Mouse (Mus musculus) G1E (cell line): Measurements from ENCODE around the gene Dock2. TPM values are rescaled to one million over a fixed set of nuclear protein-coding genes. Genes with fewer than 3 reads are reported as not detected.

ENCODE experiments used
- ATAC-seq: 2 replicates; pipeline ENCODE4 v1.8.0; 2016; ENCODE audit warnings: mild to moderate bottlenecking; ENCODE audit not compliant: insufficient number of reproducible peaks, poor library complexity, low FRiP score, severe bottlenecking; ENCODE audit errors: extremely low read depth
- DNase-seq: peaks from one replicate; pipeline ENCODE4 v3.0.0; 2012; ENCODE audit warnings: low spot score
- H3K27me3 ChIP-seq: 2 replicates; pipeline ENCODE4 v1.6.1; 2012; ENCODE audit warnings: mild to moderate bottlenecking, low read length, inconsistent platforms; ENCODE audit not compliant: insufficient read depth
- H3K36me3 ChIP-seq: replicated peaks from 2 replicates; pipeline ENCODE3; 2012; ENCODE audit warnings: mild to moderate bottlenecking, inconsistent platforms
- H3K4me1 ChIP-seq: 2 replicates; pipeline ENCODE4 v1.6.1; 2012; ENCODE audit warnings: low read depth, low read length, inconsistent platforms, mixed read lengths; ENCODE audit not compliant: insufficient read depth
- H3K4me3 ChIP-seq: 2 replicates; pipeline ENCODE4 v1.5.1; 2012; ENCODE audit warnings: low read depth, mild to moderate bottlenecking, inconsistent platforms, low read length, moderate library complexity, mixed read lengths
- H3K9me3 ChIP-seq: replicated peaks from 2 replicates; pipeline ENCODE4 v1.6.1; 2012; ENCODE audit warnings: inconsistent platforms
- CTCF ChIP-seq: IDR thresholded peaks from 2 replicates; pipeline ENCODE4 v1.5.1; 2012; ENCODE audit warnings: low read depth, low read length, inconsistent platforms, mixed read lengths
- GATA1 ChIP-seq: IDR thresholded peaks from 2 replicates; pipeline ENCODE4 v1.6.1; 2012; ENCODE audit warnings: borderline replicate concordance, low read length, inconsistent platforms, mixed read lengths
- GATA2 ChIP-seq: IDR thresholded peaks from 2 replicates; pipeline ENCODE4 v1.6.1; 2012; ENCODE audit warnings: low read depth, low read length, inconsistent platforms, borderline replicate concordance
- POLR2AphosphoS5 ChIP-seq: IDR thresholded peaks from 2 replicates; pipeline ENCODE4 v1.6.1; 2012; ENCODE audit warnings: low read depth, low read length, inconsistent platforms; ENCODE audit not compliant: insufficient replicate concordance
- TAL1 ChIP-seq: conservative IDR thresholded peaks from 2 replicates; pipeline ENCODE4 v1.6.1; 2012; ENCODE audit warnings: low read depth, low read length, inconsistent platforms, mixed read lengths
- polyA plus RNA-seq: library from polyadenylated mRNA; stranded (reverse); fragments of >175 nt; gene quantifications from 2 replicates; pipeline ENCODE4 v1.2.3, GENCODE M21; 2012
- total RNA-seq, 2 experiments: library from RNA; stranded (forward) in 1 of 2; stranded (reverse) in 1 of 2; fragments of 200-1000 nt in 1 of 2; fragments of >200 nt in 1 of 2; fragmentation: Nextera tagmentation in 1 of 2; gene quantifications; 2 replicates each; pipeline ENCODE4 v1.2.3; 2014 to 2017

Dock2 gene
- total and polyA plus RNA-seq, 3 experiments: 2.8 to 20.0 (median 4.7) TPM

GRCm38 (mm10) chr11:34778351-34778750, 5.3 kb downstream of the Dock2 start:
- H3K4me3 ChIP-seq: no peak overlapping the region
- TF ChIP-seq CTCF (no peak), GATA2 (no peak), GATA1 (no peak), TAL1 (no peak), POLR2AphosphoS5 (no peak)
- no peak for ATAC-seq
- H3K9me3 ChIP-seq: peaks cover 18% of the 10 kb centered on the region
- no peaks in the 10 kb centered on the region for H3K4me1 ChIP-seq
- H3K27me3 ChIP-seq: no peaks in the 10 kb centered on the region
- DNase-seq: no peak
- H3K36me3 ChIP-seq: no peaks in the 10 kb centered on the region

DNA sequence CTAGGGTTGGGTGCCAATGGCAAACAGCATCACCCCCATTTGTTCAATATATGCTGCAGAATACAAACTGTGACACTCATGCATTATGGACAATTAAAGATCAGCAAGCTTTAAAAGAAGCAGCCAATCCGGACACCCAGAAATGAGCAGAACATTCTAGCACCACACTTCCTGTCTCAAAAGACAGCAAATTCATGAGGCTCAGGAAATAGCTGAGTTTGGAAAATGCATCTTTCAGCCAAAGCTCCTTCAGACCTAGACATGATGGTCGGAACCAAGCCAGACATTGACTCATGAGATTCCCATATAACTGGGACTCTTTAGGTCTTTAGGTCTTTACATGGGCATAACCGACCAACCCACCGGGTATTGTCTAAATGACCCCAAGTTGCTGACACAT, 6.2 kb downstream of the Dock2 start:
- H3K4me3 ChIP-seq: no peak overlapping the region
- H3K36me3 ChIP-seq: no peaks in the 10 kb centered on the region
- no peaks in the 10 kb centered on the region for H3K27me3 ChIP-seq
- peaks cover 12% of the 10 kb centered on the region for H3K9me3 ChIP-seq
- no peak for ATAC-seq
- no peaks in the 10 kb centered on the region for H3K4me1 ChIP-seq
- DNase-seq: no peak
- TF ChIP-seq GATA2 (no peak), CTCF (no peak), TAL1 (no peak), GATA1 (no peak), POLR2AphosphoS5 (no peak)

GRCm38 (mm10) chr11:34776054-34776453, 7.6 kb downstream of the Dock2 start:
- TF ChIP-seq TAL1: no peak
- no peak for TF ChIP-seq GATA1
- no peak for TF ChIP-seq POLR2AphosphoS5
- TF ChIP-seq CTCF: no peak
- TF ChIP-seq GATA2: no peak

GRCm38 (mm10) chr11:34774636-34775035, 9.1 kb downstream of the Dock2 start:
- Histone ChIP-seq H3K4me1 (no peaks in the 10 kb centered on the region), H3K36me3 (no peaks in the 10 kb centered on the region), H3K27me3 (no peaks in the 10 kb centered on the region), H3K4me3 (no peak overlapping the region), H3K9me3 (peaks cover 13% of the 10 kb centered on the region)
- no peak for TF ChIP-seq CTCF
- no peak for TF ChIP-seq TAL1
- TF ChIP-seq POLR2AphosphoS5: no peak
- no peak for TF ChIP-seq GATA1
- no peak for TF ChIP-seq GATA2
- DNase-seq (no peak), ATAC-seq (no peak)

More at GRCm38 (mm10) chr11:34776054-34776453, 7.6 kb downstream of the Dock2 start:
- no peaks in the 10 kb centered on the region for H3K4me1 ChIP-seq
- H3K4me3 ChIP-seq: no peak overlapping the region
- DNase-seq (no peak), ATAC-seq (no peak)
- peaks cover 10% of the 10 kb centered on the region for H3K9me3 ChIP-seq
- H3K36me3 ChIP-seq: no peaks in the 10 kb centered on the region
- H3K27me3 ChIP-seq: no peaks in the 10 kb centered on the region

DNA sequence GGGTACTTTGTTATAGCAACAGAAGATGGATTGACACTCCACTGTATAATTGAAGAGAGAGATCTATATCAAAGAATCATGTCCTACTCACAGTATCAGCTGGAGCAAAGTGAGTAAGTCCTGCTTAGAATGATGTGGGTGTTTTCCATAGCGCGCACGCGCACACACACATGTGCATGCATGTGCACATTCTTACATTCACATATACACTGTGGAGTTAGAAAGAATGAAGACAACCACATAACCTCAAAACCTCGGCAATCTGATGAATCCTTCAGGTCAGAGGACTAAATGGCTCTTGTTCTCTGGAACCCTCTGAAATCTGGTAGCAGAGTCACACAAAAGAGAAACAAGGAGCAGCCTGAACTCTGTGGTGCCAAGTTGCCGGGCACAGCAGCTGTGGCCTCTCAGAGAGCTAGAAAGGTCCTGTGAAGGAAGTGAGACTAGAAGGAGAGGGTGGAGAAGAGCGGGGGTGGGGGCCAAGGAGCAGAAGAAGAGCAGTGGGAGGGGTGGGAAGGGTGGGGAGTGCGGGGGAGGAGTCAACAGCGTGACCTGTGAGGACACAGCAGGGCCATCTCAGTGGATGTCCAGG, 10.3 kb downstream of the Dock2 start:
- Histone ChIP-seq H3K36me3 (no peaks in the 10 kb centered on the region), H3K4me1 (no peaks in the 10 kb centered on the region), H3K27me3 (no peaks in the 10 kb centered on the region), H3K4me3 (no peak overlapping the region), H3K9me3 (peaks cover 21% of the 10 kb centered on the region)
- DNase-seq: no peak
- no peak for TF ChIP-seq CTCF
- no peak for TF ChIP-seq GATA1
- no peak for TF ChIP-seq POLR2AphosphoS5
- TF ChIP-seq GATA2: no peak
- TF ChIP-seq TAL1: no peak
- ATAC-seq: no peak

- Histone ChIP-seq H3K27me3 (no peaks in the 10 kb centered on the region), H3K9me3 (peaks cover 21% of the 10 kb centered on the region), H3K4me3 (no peak overlapping the region), H3K4me1 (no peaks in the 10 kb centered on the region), H3K36me3 (no peaks in the 10 kb centered on the region)
- ATAC-seq: no peak
- no peak for DNase-seq
- no peak for TF ChIP-seq CTCF
Measured at GRCm38 (mm10) chr11:34771221-34771986, 12.3 kb downstream of the Dock2 start.
